Mouse (Mus musculus) thymus, adult 2 months (tissue): ENCODE data around the gene Ttc39b.

Experiments
- CTCF ChIP-seq: fragments of 200-500 bp; IDR thresholded peaks from 2 replicates; pipeline ENCODE4 v1.5.1; 2012; ENCODE audit warnings: mild to moderate bottlenecking, control low read depth, low read length, moderate library complexity, borderline replicate concordance; ENCODE audit not compliant: control insufficient read depth, poor library complexity, insufficient read depth; ENCODE audit errors: extremely low read depth
- POLR2A ChIP-seq: fragments of 200-500 bp; IDR thresholded peaks from 2 replicates; pipeline ENCODE4 v1.6.1; 2012; ENCODE audit warnings: mild to moderate bottlenecking, low read length, control low read depth, moderate library complexity; ENCODE audit not compliant: control insufficient read depth, poor library complexity, insufficient read depth; ENCODE audit errors: extremely low read depth

DNA sequence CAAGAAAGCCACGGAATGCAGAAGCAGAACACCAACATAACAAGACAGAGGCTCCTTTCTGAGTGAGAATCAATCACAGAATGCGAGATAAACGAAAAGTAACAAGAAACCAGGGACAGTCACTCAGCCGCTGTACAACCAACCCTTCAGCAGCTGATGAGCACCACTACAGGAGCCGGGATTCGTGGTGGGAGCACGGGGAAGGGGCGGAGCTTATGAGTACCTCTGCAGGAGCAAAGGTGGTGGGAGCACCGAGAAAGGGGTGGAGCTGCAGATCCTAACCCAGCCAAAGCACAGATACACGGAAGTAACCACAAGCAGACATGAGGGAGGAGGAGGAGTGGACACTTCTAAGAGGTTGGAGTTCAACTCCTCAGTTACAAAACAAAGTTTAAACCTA lies 69.1 kb downstream of the Ttc39b start:
- no peak for TF ChIP-seq POLR2A
- no peak for TF ChIP-seq CTCF
